Mouse (Mus musculus) CH12.LX (cell line): ENCODE results near the gene Myo1d. TPM values are rescaled to one million over a fixed set of nuclear protein-coding genes. Genes with fewer than 3 reads are reported as not detected.

Source experiments
- DNase-seq: peaks from one replicate; pipeline ENCODE4 v3.0.0-alpha.2; 2013; ENCODE audit errors: extremely low read depth
- H3K27ac ChIP-seq: 2 replicates; pipeline ENCODE4 v1.5.1; 2012; ENCODE audit warnings: low read depth, mild to moderate bottlenecking, control low read depth, moderate library complexity; ENCODE audit not compliant: insufficient read depth
- H3K27me3 ChIP-seq: replicated peaks from 2 replicates; pipeline ENCODE3; 2012; ENCODE audit warnings: inconsistent platforms
- H3K36me3 ChIP-seq, 2 experiments: replicated peaks in 1 of 2; 2 replicates each; pipeline versions ENCODE3 to v1.6.1; 2012; ENCODE audit warnings: inconsistent platforms in 1 of 2, low read length in 1 of 2, mild to moderate bottlenecking in 1 of 2, mixed read lengths in 1 of 2, moderate library complexity in 1 of 2; ENCODE audit not compliant: control insufficient read depth in 1 of 2, insufficient read depth in 1 of 2
- H3K4me1 ChIP-seq, 2 experiments: 2 replicates each; pipeline ENCODE4 v1.6.1; 2012; ENCODE audit warnings: inconsistent platforms in 1 of 2, moderate library complexity in 1 of 2; ENCODE audit not compliant: insufficient read depth in 2 of 2, control insufficient read depth in 1 of 2
- H3K4me2 ChIP-seq: 2 replicates; pipeline ENCODE4 v1.6.1; 2012; ENCODE audit warnings: low read depth, mild to moderate bottlenecking, control low read depth; ENCODE audit not compliant: poor library complexity, insufficient read depth, severe bottlenecking
- H3K4me3 ChIP-seq, 3 experiments: fragments of 150-350 bp in 1 of 3; sonication (generic) in 1 of 3; replicated peaks in 1 of 3; 2 replicates each; pipeline versions ENCODE3 to v1.5.1; 2011 to 2012; ENCODE audit warnings: low read depth in 2 of 3, low read length in 2 of 3, mild to moderate bottlenecking in 2 of 3, moderate library complexity in 2 of 3, control low read depth in 1 of 3, improper control_type of control experiment in 1 of 3, inconsistent platforms in 1 of 3, mixed read lengths in 1 of 3; ENCODE audit not compliant: poor library complexity in 1 of 3
- H3K79me2 ChIP-seq: replicated peaks from 2 replicates; pipeline ENCODE4 v1.6.1; 2012; ENCODE audit warnings: mild to moderate bottlenecking, moderate library complexity; ENCODE audit not compliant: control insufficient read depth, poor library complexity, insufficient read depth, severe bottlenecking; ENCODE audit errors: extremely low read depth
- H3K9ac ChIP-seq: 2 replicates; pipeline ENCODE4 v1.6.1; 2012; ENCODE audit warnings: low read depth, mild to moderate bottlenecking, control low read depth, moderate library complexity; ENCODE audit not compliant: insufficient read depth
- H3K9me3 ChIP-seq: replicated peaks from 2 replicates; pipeline ENCODE3; 2012; ENCODE audit warnings: low read length, inconsistent platforms, mixed read lengths
- CHD2 ChIP-seq: IDR thresholded peaks from 2 replicates; pipeline ENCODE4 v1.6.1; 2011; ENCODE audit warnings: low read length, improper control_type of control experiment
- E2F4 ChIP-seq: IDR thresholded peaks from 2 replicates; pipeline ENCODE4 v1.6.1; 2011; ENCODE audit warnings: low read depth, low read length, improper control_type of control experiment; ENCODE audit not compliant: insufficient replicate concordance
- GABPA ChIP-seq: IDR thresholded peaks from 2 replicates; pipeline ENCODE4 v1.6.1; 2012; ENCODE audit warnings: low read depth, low read length, improper control_type of control experiment, inconsistent platforms; ENCODE audit not compliant: insufficient replicate concordance
- HCFC1 ChIP-seq: IDR thresholded peaks from 2 replicates; pipeline ENCODE4 v1.6.1; 2012; ENCODE audit warnings: low read depth, mild to moderate bottlenecking, inconsistent platforms, low read length, improper control_type of control experiment
- IRF4 ChIP-seq: IDR thresholded peaks from 2 replicates; pipeline ENCODE4 v1.6.1; 2014; ENCODE audit warnings: low read depth, mild to moderate bottlenecking, inconsistent platforms, low read length, improper control_type of control experiment
- JUN ChIP-seq: IDR thresholded peaks from 2 replicates; pipeline ENCODE4 v1.6.1; 2011; ENCODE audit warnings: low read depth, mild to moderate bottlenecking, low read length, improper control_type of control experiment, moderate library complexity; ENCODE audit not compliant: insufficient read depth
- JUND ChIP-seq: conservative IDR thresholded peaks from 2 replicates; pipeline ENCODE4 v1.6.1; 2011; ENCODE audit warnings: low read depth, low read length, improper control_type of control experiment
- KAT2A ChIP-seq: IDR thresholded peaks from 2 replicates; pipeline ENCODE4 v1.6.1; 2012; ENCODE audit warnings: low read length, improper control_type of control experiment, inconsistent platforms; ENCODE audit not compliant: insufficient replicate concordance
- MAFK ChIP-seq: IDR thresholded peaks from 2 replicates; pipeline ENCODE4 v1.6.1; 2011; ENCODE audit warnings: low read length, improper control_type of control experiment; ENCODE audit not compliant: insufficient replicate concordance
- MAZ ChIP-seq: IDR thresholded peaks from 2 replicates; pipeline ENCODE4 v1.6.1; 2012; ENCODE audit warnings: low read depth, mild to moderate bottlenecking, inconsistent platforms, low read length, improper control_type of control experiment, moderate library complexity
- MEF2A ChIP-seq: IDR thresholded peaks from 2 replicates; pipeline ENCODE4 v1.6.1; 2014; ENCODE audit warnings: low read depth, mild to moderate bottlenecking, inconsistent platforms, low read length, improper control_type of control experiment, borderline replicate concordance
- MXI1 ChIP-seq: IDR thresholded peaks from 2 replicates; pipeline ENCODE4 v1.6.1; 2011; ENCODE audit warnings: mild to moderate bottlenecking, low read depth, low read length, improper control_type of control experiment
- NELFE ChIP-seq: IDR thresholded peaks from 2 replicates; pipeline ENCODE4 v1.6.1; 2011; ENCODE audit warnings: low read depth, low read length, improper control_type of control experiment
- PAX5 ChIP-seq: IDR thresholded peaks from 2 replicates; pipeline ENCODE4 v1.6.1; 2012; ENCODE audit warnings: low read length, inconsistent platforms, mixed read lengths
- POLR2AphosphoS2 ChIP-seq: IDR thresholded peaks from 2 replicates; pipeline ENCODE4 v1.6.1; 2011; ENCODE audit warnings: low read depth, low read length, improper control_type of control experiment
- SIN3A ChIP-seq: IDR thresholded peaks from 2 replicates; pipeline ENCODE4 v1.6.1; 2012; ENCODE audit warnings: low read length, improper control_type of control experiment, inconsistent platforms
- SMC3 ChIP-seq: IDR thresholded peaks from 2 replicates; pipeline ENCODE4 v1.6.1; 2011; ENCODE audit warnings: low read depth, low read length, improper control_type of control experiment
- TCF12 ChIP-seq: IDR thresholded peaks from 2 replicates; pipeline ENCODE4 v1.6.1; 2014; ENCODE audit warnings: low read depth, mild to moderate bottlenecking, inconsistent platforms, low read length, improper control_type of control experiment
- USF1 ChIP-seq: IDR thresholded peaks from 2 replicates; pipeline ENCODE4 v1.6.1; 2014; ENCODE audit warnings: low read depth, mild to moderate bottlenecking, inconsistent platforms, low read length, improper control_type of control experiment
- ZMIZ1 ChIP-seq: IDR thresholded peaks from 2 replicates; pipeline ENCODE4 v1.6.1; 2012; ENCODE audit warnings: low read depth, mild to moderate bottlenecking, inconsistent platforms, low read length, improper control_type of control experiment
- ZNF384 ChIP-seq: IDR thresholded peaks from 2 replicates; pipeline ENCODE4 v1.6.1; 2012; ENCODE audit warnings: low read depth, low read length, improper control_type of control experiment, inconsistent platforms
- dilution Hi-C: fragments of 300-500 bp; cut with MboI; formaldehyde crosslinking; loops from 2 replicates; pipeline ENCODE4 v1.14.3; 2020; ENCODE audit warnings: low sequenced_read_pairs; ENCODE audit not compliant: extremely low pct_unique_long_range_greater_than_20kb, extremely low pct_ligation_motif_present
- in situ Hi-C: fragments of 300-500 bp; cut with MboI; formaldehyde crosslinking; loops from 3 replicates; pipeline ENCODE4 v1.14.3; 2019; ENCODE audit warnings: low sequenced_read_pairs, low pct_ligation_motif_present, low pct_unique_long_range_greater_than_20kb, mixed read lengths
- polyA plus RNA-seq: library from polyadenylated mRNA; unstranded; fragments of >175 nt; gene quantifications from 2 replicates; pipeline ENCODE4 v1.2.1, GENCODE M21; 2012; ENCODE audit warnings: low read depth; ENCODE audit not compliant: insufficient read length
- total RNA-seq, 2 experiments: library from RNA; depleted of rRNA; stranded (reverse); fragments of 300-350 nt in 1 of 2; fragments of >200 nt in 1 of 2; gene quantifications; 2 replicates each; pipeline ENCODE4 v1.2.3; 2012 to 2014

The Myo1d gene
- total and polyA plus RNA-seq, 3 experiments = 2.2 to 5.6 (median 2.9) TPM

DNA sequence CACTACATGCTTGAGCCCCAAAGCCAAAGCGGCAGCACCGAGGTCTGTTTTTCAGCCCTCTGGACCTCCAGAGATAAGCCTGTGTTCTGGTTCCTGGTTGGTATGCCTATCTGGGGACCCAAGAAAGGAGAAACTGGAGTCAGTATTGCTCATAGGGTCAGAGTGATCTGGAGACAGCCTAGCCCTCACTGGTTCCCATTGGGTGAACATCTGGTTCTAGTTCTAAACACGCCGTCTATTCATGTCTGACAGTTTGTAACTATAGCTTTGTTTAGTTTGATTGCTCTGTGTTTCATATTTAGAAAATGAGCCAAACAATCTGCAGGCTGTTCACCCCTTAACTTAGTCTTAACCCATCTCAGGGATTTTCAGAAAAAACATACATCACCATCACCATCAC, 151.2 kb downstream of the Myo1d start:
- no peak overlapping the region for H3K9ac ChIP-seq
- in situ Hi-C loops = loop anchor here (5.0 kb wide), 1 partner anchor 39 kb away; no protein-coding TSS in a partner anchor
- H3K27me3 ChIP-seq = no peaks in the 10 kb centered on the region
- H3K4me1 ChIP-seq = no peaks in the 10 kb centered on the region
- TF ChIP-seq JUN (no peak), NELFE (no peak), PAX5 (no peak), MXI1 (no peak), SIN3A (no peak), SMC3 (no peak), ZNF384 (no peak), MEF2A (no peak), JUND (no peak), IRF4 (no peak), CHD2 (no peak), MAFK (no peak), MAZ (no peak), ZMIZ1 (no peak), KAT2A (no peak)
- H3K4me2 ChIP-seq = no peak overlapping the region
- H3K4me3 ChIP-seq = no peak overlapping the region
- no peaks in the 10 kb centered on the region for H3K79me2 ChIP-seq
- no peak for DNase-seq
- H3K36me3 ChIP-seq = no peaks in the 10 kb centered on the region
- H3K27ac ChIP-seq = no peak overlapping the region
- H3K9me3 ChIP-seq = no peaks in the 10 kb centered on the region
- dilution Hi-C loops = no loop called here

DNA sequence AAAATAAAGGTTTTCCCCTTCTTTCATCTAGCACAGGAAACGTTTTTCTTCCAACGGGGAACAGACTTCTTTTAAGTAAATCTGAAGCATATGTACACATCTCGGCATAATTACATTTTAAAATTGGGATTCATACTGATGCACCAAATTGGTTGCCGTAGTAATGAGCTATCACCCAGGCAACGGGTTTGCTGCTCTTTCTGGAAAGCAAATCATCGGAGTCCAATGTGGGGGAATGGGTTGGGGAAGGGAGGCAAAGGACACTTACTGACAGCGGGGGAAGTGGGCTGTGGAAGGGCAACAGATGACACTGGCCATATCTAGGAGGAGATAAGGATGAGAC, 156.8 kb downstream of the Myo1d start:
- dilution Hi-C loops (no loop called here), in situ Hi-C loops (no loop called here)
- H3K27ac ChIP-seq = no peak overlapping the region
- peak overlapping the region; percentile 70 for H3K4me2 ChIP-seq
- no peak overlapping the region for H3K9ac ChIP-seq
- no peak for DNase-seq
- H3K4me3 ChIP-seq = no peak overlapping the region
- H3K79me2 ChIP-seq = no peaks in the 10 kb centered on the region
- H3K9me3 ChIP-seq = no peaks in the 10 kb centered on the region
- no peaks in the 10 kb centered on the region for H3K36me3 ChIP-seq
- H3K4me1 ChIP-seq = peaks cover 6 to 18% of the 10 kb centered on the region in 2 experiments
- no peak for TF ChIP-seq HCFC1
- TF ChIP-seq USF1 = no peak
- no peak for TF ChIP-seq GABPA
- TF ChIP-seq PAX5 = no peak
- TF ChIP-seq JUN = no peak
- no peak for TF ChIP-seq POLR2AphosphoS2
- TF ChIP-seq E2F4 = no peak
- no peak for TF ChIP-seq TCF12
- TF ChIP-seq KAT2A = no peak
- no peaks in the 10 kb centered on the region for H3K27me3 ChIP-seq
